Mouse (Mus musculus) E14TG2a.4 (cell line): Measurements from ENCODE around the gene Tmem132d.

Source experiments
- CTCF ChIP-seq: conservative IDR thresholded peaks from 2 replicates; pipeline ENCODE4 v1.5.1; 2014; ENCODE audit warnings: low read length
- NANOG ChIP-seq: IDR thresholded peaks from 2 replicates; pipeline ENCODE4 v1.6.1; 2014; ENCODE audit warnings: borderline replicate concordance, low read length, mixed read lengths
- POU5F1 ChIP-seq: IDR thresholded peaks from 2 replicates; pipeline ENCODE4 v1.6.1; 2014; ENCODE audit warnings: low read length, borderline replicate concordance

- TF ChIP-seq CTCF (no peak), POU5F1 (no peak), NANOG (no peak)
Measured at GRCm38 (mm10) chr5:127911603-127912002, 521.3 kb downstream of the Tmem132d start.
